Mouse (Mus musculus) CH12.LX (cell line): ENCODE measurements around the gene Iqschfp. TPM values are rescaled to one million over a fixed set of nuclear protein-coding genes. Genes with fewer than 3 reads are reported as not detected.

Experiments
- DNase-seq: peaks from one replicate; pipeline ENCODE4 v3.0.0-alpha.2; 2013; ENCODE audit errors: extremely low read depth
- H3K27ac ChIP-seq: 2 replicates; pipeline ENCODE4 v1.5.1; 2012; ENCODE audit warnings: low read depth, mild to moderate bottlenecking, control low read depth, moderate library complexity; ENCODE audit not compliant: insufficient read depth
- H3K27me3 ChIP-seq: replicated peaks from 2 replicates; pipeline ENCODE3; 2012; ENCODE audit warnings: inconsistent platforms
- H3K36me3 ChIP-seq, 2 experiments: replicated peaks in 1 of 2; 2 replicates each; pipeline versions ENCODE3 to v1.6.1; 2012; ENCODE audit warnings: inconsistent platforms in 1 of 2, low read length in 1 of 2, mild to moderate bottlenecking in 1 of 2, mixed read lengths in 1 of 2, moderate library complexity in 1 of 2; ENCODE audit not compliant: control insufficient read depth in 1 of 2, insufficient read depth in 1 of 2
- H3K4me1 ChIP-seq, 2 experiments: 2 replicates each; pipeline ENCODE4 v1.6.1; 2012; ENCODE audit warnings: inconsistent platforms in 1 of 2, moderate library complexity in 1 of 2; ENCODE audit not compliant: insufficient read depth in 2 of 2, control insufficient read depth in 1 of 2
- H3K4me2 ChIP-seq: 2 replicates; pipeline ENCODE4 v1.6.1; 2012; ENCODE audit warnings: low read depth, mild to moderate bottlenecking, control low read depth; ENCODE audit not compliant: poor library complexity, insufficient read depth, severe bottlenecking
- H3K4me3 ChIP-seq, 3 experiments: fragments of 150-350 bp in 1 of 3; sonication (generic) in 1 of 3; replicated peaks in 1 of 3; 2 replicates each; pipeline versions ENCODE3 to v1.5.1; 2011 to 2012; ENCODE audit warnings: low read depth in 2 of 3, low read length in 2 of 3, mild to moderate bottlenecking in 2 of 3, moderate library complexity in 2 of 3, control low read depth in 1 of 3, improper control_type of control experiment in 1 of 3, inconsistent platforms in 1 of 3, mixed read lengths in 1 of 3; ENCODE audit not compliant: poor library complexity in 1 of 3
- H3K79me2 ChIP-seq: replicated peaks from 2 replicates; pipeline ENCODE4 v1.6.1; 2012; ENCODE audit warnings: mild to moderate bottlenecking, moderate library complexity; ENCODE audit not compliant: control insufficient read depth, poor library complexity, insufficient read depth, severe bottlenecking; ENCODE audit errors: extremely low read depth
- H3K9ac ChIP-seq: 2 replicates; pipeline ENCODE4 v1.6.1; 2012; ENCODE audit warnings: low read depth, mild to moderate bottlenecking, control low read depth, moderate library complexity; ENCODE audit not compliant: insufficient read depth
- H3K9me3 ChIP-seq: replicated peaks from 2 replicates; pipeline ENCODE3; 2012; ENCODE audit warnings: low read length, inconsistent platforms, mixed read lengths
- CHD1 ChIP-seq: IDR thresholded peaks from 2 replicates; pipeline ENCODE4 v1.6.1; 2012; ENCODE audit warnings: low read depth, low read length, improper control_type of control experiment, inconsistent platforms
- E2F4 ChIP-seq: IDR thresholded peaks from 2 replicates; pipeline ENCODE4 v1.6.1; 2011; ENCODE audit warnings: low read depth, low read length, improper control_type of control experiment; ENCODE audit not compliant: insufficient replicate concordance
- EP300 ChIP-seq: IDR thresholded peaks from 2 replicates; pipeline ENCODE4 v1.6.1; 2011; ENCODE audit warnings: low read length, improper control_type of control experiment
- ETS1 ChIP-seq: conservative IDR thresholded peaks from 2 replicates; pipeline ENCODE4 v1.6.1; 2012; ENCODE audit warnings: low read depth, mild to moderate bottlenecking, inconsistent platforms, low read length, improper control_type of control experiment, moderate library complexity
- GABPA ChIP-seq: IDR thresholded peaks from 2 replicates; pipeline ENCODE4 v1.6.1; 2012; ENCODE audit warnings: low read depth, low read length, improper control_type of control experiment, inconsistent platforms; ENCODE audit not compliant: insufficient replicate concordance
- IRF4 ChIP-seq: IDR thresholded peaks from 2 replicates; pipeline ENCODE4 v1.6.1; 2014; ENCODE audit warnings: low read depth, mild to moderate bottlenecking, inconsistent platforms, low read length, improper control_type of control experiment
- MAX ChIP-seq: IDR thresholded peaks from 2 replicates; pipeline ENCODE4 v1.6.1; 2011; ENCODE audit warnings: low read length, improper control_type of control experiment
- MXI1 ChIP-seq: IDR thresholded peaks from 2 replicates; pipeline ENCODE4 v1.6.1; 2011; ENCODE audit warnings: mild to moderate bottlenecking, low read depth, low read length, improper control_type of control experiment
- MYC ChIP-seq: IDR thresholded peaks from 2 replicates; pipeline ENCODE4 v1.6.1; 2011; ENCODE audit warnings: low read depth, mild to moderate bottlenecking, improper control_type of control experiment, low read length
- PAX5 ChIP-seq: IDR thresholded peaks from 2 replicates; pipeline ENCODE4 v1.6.1; 2012; ENCODE audit warnings: low read length, inconsistent platforms, mixed read lengths
- POLR2A ChIP-seq: IDR thresholded peaks from 2 replicates; pipeline ENCODE4 v1.6.1; 2011; ENCODE audit warnings: low read depth, mild to moderate bottlenecking, improper control_type of control experiment, low read length
- POLR2AphosphoS2 ChIP-seq: IDR thresholded peaks from 2 replicates; pipeline ENCODE4 v1.6.1; 2011; ENCODE audit warnings: low read depth, low read length, improper control_type of control experiment
- RAD21 ChIP-seq: IDR thresholded peaks from 2 replicates; pipeline ENCODE4 v1.6.1; 2011; ENCODE audit warnings: low read depth, mild to moderate bottlenecking, low read length, improper control_type of control experiment, moderate library complexity
- TCF12 ChIP-seq: IDR thresholded peaks from 2 replicates; pipeline ENCODE4 v1.6.1; 2014; ENCODE audit warnings: low read depth, mild to moderate bottlenecking, inconsistent platforms, low read length, improper control_type of control experiment
- USF1 ChIP-seq: IDR thresholded peaks from 2 replicates; pipeline ENCODE4 v1.6.1; 2014; ENCODE audit warnings: low read depth, mild to moderate bottlenecking, inconsistent platforms, low read length, improper control_type of control experiment
- ZC3H11A ChIP-seq: IDR thresholded peaks from 2 replicates; pipeline ENCODE4 v1.6.1; 2012; ENCODE audit warnings: low read depth, mild to moderate bottlenecking, inconsistent platforms, low read length, improper control_type of control experiment
- ZKSCAN1 ChIP-seq: IDR thresholded peaks from 2 replicates; pipeline ENCODE4 v1.6.1; 2012; ENCODE audit warnings: low read depth, inconsistent platforms, low read length, improper control_type of control experiment, borderline replicate concordance
- ZMIZ1 ChIP-seq: IDR thresholded peaks from 2 replicates; pipeline ENCODE4 v1.6.1; 2012; ENCODE audit warnings: low read depth, mild to moderate bottlenecking, inconsistent platforms, low read length, improper control_type of control experiment
- ZNF384 ChIP-seq: IDR thresholded peaks from 2 replicates; pipeline ENCODE4 v1.6.1; 2012; ENCODE audit warnings: low read depth, low read length, improper control_type of control experiment, inconsistent platforms
- dilution Hi-C: fragments of 300-500 bp; cut with MboI; formaldehyde crosslinking; loops from 2 replicates; pipeline ENCODE4 v1.14.3; 2020; ENCODE audit warnings: low sequenced_read_pairs; ENCODE audit not compliant: extremely low pct_unique_long_range_greater_than_20kb, extremely low pct_ligation_motif_present
- in situ Hi-C: fragments of 300-500 bp; cut with MboI; formaldehyde crosslinking; loops from 3 replicates; pipeline ENCODE4 v1.14.3; 2019; ENCODE audit warnings: low sequenced_read_pairs, low pct_ligation_motif_present, low pct_unique_long_range_greater_than_20kb, mixed read lengths
- polyA plus RNA-seq: library from polyadenylated mRNA; unstranded; fragments of >175 nt; gene quantifications from 2 replicates; pipeline ENCODE4 v1.2.1, GENCODE M21; 2012; ENCODE audit warnings: low read depth; ENCODE audit not compliant: insufficient read length
- total RNA-seq, 2 experiments: library from RNA; depleted of rRNA; stranded (reverse); fragments of 300-350 nt in 1 of 2; fragments of >200 nt in 1 of 2; gene quantifications; 2 replicates each; pipeline ENCODE4 v1.2.3; 2012 to 2014

The Iqschfp gene
- total and polyA plus RNA-seq, 3 experiments = 0.13 to 0.25 TPM; not detected in 1

DNA sequence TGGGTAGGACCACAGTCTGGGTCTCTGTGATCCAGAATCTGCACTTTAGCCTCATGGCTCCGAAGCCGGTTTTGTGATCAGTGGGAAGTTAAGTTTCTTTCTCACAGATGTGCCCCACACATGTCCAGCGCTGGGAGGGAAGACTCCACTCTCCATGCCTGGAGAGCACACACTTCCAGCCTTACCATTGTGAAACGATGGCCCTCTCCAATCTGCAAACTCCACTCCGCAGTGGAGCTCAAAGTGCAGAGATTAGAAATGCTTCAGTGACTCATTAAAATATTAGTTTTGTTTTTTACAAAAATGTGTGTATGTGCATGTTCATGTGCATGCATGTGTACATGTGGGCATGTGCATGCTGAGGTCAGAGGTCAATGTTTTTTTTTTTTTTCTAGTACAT, 626.6 kb downstream of the Iqschfp start:
- DNase-seq = no peak
- no peaks in the 10 kb centered on the region for H3K79me2 ChIP-seq
- H3K4me1 ChIP-seq = no peaks in the 10 kb centered on the region
- no peaks in the 10 kb centered on the region for H3K36me3 ChIP-seq
- H3K27me3 ChIP-seq = no peaks in the 10 kb centered on the region
- H3K9ac ChIP-seq = no peak overlapping the region
- no peak overlapping the region for H3K4me2 ChIP-seq
- no peak overlapping the region for H3K27ac ChIP-seq
- in situ Hi-C loops (no loop called here), dilution Hi-C loops (no loop called here)
- no peaks in the 10 kb centered on the region for H3K9me3 ChIP-seq
- H3K4me3 ChIP-seq = no peak overlapping the region
- TF ChIP-seq GABPA = no peak
- no peak for TF ChIP-seq MXI1

DNA sequence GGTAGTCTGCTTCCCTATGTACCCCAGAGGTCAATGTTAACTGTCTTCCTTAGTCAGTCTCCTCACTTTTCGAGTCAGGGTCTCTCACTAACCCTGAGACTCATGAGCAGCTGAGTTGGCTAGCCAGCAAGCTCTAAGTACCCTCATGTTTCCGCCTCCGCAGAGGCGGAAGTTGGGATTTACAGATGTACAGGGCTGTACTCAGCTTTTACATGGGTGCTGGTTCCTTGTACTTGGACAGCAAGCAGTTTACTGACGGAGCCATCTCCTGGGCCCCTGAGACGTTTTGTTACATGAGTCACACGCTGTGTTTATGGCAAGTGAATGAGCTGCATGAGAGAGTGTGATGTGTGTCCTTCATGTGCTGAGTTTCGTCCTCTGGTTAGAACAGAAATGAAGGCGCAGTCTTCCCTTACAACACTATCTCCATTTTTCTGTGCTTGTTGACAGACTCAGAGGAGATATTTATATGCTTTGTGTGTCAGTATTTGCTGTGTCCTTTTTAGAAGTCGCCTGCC, 633.4 kb downstream of the Iqschfp start:
- Histone ChIP-seq H3K27ac (no peak overlapping the region), H3K27me3 (no peaks in the 10 kb centered on the region), H3K4me2 (no peak overlapping the region), H3K4me3 (no peak overlapping the region), H3K9me3 (no peaks in the 10 kb centered on the region), H3K79me2 (no peaks in the 10 kb centered on the region), H3K9ac (no peak overlapping the region), H3K4me1 (no peaks in the 10 kb centered on the region), H3K36me3 (no peaks in the 10 kb centered on the region)
- no peak for DNase-seq
- dilution Hi-C loops = no loop called here
- TF ChIP-seq EP300 = no peak
- TF ChIP-seq CHD1 = no peak
- in situ Hi-C loops = loop anchor here (25.0 kb wide), 1 partner anchor 913 kb away; no protein-coding TSS in a partner anchor

DNA sequence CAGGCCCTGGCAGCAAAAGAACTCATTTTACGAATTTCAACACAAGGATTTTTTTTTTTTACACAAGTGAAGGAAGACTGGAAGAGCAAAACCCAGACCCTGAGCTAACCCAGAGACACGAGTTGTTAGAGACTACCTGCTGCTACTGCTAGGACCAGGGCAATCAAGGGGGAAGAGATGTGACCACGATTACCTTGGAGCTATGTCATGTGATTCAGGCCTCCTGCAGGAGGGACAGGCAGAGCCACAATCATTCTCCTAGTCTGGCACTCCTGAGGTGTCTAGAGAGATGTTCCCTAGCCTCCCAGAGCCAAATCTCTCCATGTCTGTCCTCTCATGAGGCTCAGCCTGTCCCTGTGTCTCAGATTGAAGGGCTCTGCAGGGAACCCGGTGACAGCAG, 634.4 kb downstream of the Iqschfp start:
- H3K4me3 ChIP-seq = no peak overlapping the region
- H3K36me3 ChIP-seq = no peaks in the 10 kb centered on the region
- no peaks in the 10 kb centered on the region for H3K9me3 ChIP-seq
- in situ Hi-C loops = loop anchor here (25.0 kb wide), 1 partner anchor 914 kb away; no protein-coding TSS in a partner anchor
- H3K9ac ChIP-seq = no peak overlapping the region
- DNase-seq = no peak
- no peaks in the 10 kb centered on the region for H3K4me1 ChIP-seq
- H3K79me2 ChIP-seq = no peaks in the 10 kb centered on the region
- H3K27ac ChIP-seq = no peak overlapping the region
- H3K27me3 ChIP-seq = no peaks in the 10 kb centered on the region
- TF ChIP-seq E2F4 = no peak
- no peak for TF ChIP-seq POLR2A
- TF ChIP-seq, all 38 proteins: peak for 0
- H3K4me2 ChIP-seq = no peak overlapping the region
- dilution Hi-C loops = no loop called here

DNA sequence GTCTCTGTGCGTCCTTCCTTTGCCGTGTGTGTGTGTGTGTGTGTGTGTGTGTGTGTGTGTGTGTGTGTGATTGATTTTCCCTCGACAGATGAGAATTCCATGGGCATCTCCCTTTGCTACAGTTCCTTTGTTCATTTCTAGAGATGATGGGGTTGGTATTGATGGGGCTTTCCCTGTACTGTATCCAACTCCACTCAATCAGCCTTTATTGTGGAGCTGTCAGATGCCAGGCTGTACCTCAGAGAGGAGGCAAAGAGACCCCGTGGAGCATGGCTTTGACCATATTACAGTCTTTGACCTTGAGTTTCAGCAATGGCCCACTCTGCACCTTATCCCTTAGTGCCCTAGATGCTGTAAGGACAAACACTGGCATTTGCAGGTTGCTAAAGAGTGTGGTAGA, 635.1 kb downstream of the Iqschfp start:
- Histone ChIP-seq H3K27ac (no peak overlapping the region), H3K4me3 (no peak overlapping the region), H3K9me3 (no peaks in the 10 kb centered on the region), H3K4me1 (no peaks in the 10 kb centered on the region), H3K36me3 (no peaks in the 10 kb centered on the region), H3K4me2 (no peak overlapping the region), H3K79me2 (no peaks in the 10 kb centered on the region), H3K9ac (no peak overlapping the region), H3K27me3 (no peaks in the 10 kb centered on the region)
- DNase-seq = no peak
- in situ Hi-C loops (loop anchor here (25.0 kb wide), 1 partner anchor 915 kb away; no protein-coding TSS in a partner anchor), dilution Hi-C loops (no loop called here)
- TF ChIP-seq MYC (no peak), POLR2AphosphoS2 (no peak), EP300 (no peak), ZMIZ1 (no peak), USF1 (no peak), E2F4 (no peak), IRF4 (no peak), MAX (no peak), ETS1 (no peak), TCF12 (no peak), GABPA (no peak), POLR2A (no peak), PAX5 (no peak), RAD21 (no peak), ZC3H11A (no peak), ZNF384 (no peak), ZKSCAN1 (no peak)
